Mouse (Mus musculus) left cerebral cortex, postnatal 4 days (tissue): ENCODE measurements around the gene Jkamp. TPM values are rescaled to one million over a fixed set of nuclear protein-coding genes. Genes with fewer than 3 reads are reported as not detected.
A peak's percentile ranks its signal among the peaks of the same experiment; 100 is the strongest.
"Not testable (repeated sequence)": the region's sequence is repeated elsewhere in the genome, so short reads cannot be mapped to it uniquely, and the experiment has no call there.

ENCODE experiments used
- DNase-seq: peaks from one replicate; pipeline ENCODE4 v3.0.0-alpha.2; 2022
- intact Hi-C: fragments of 180-260 bp; cut with DNase I; formaldehyde crosslinking; loops from one replicate; pipeline ENCODE4 v1.15.1; 2025
- total RNA-seq, 2 experiments: library from RNA; stranded (reverse); gene quantifications; 2 replicates each; pipeline ENCODE4 v1.2.3; 2021

Jkamp gene
- 10 to 100 TPM; 58.5 to 64.0 TPM for total RNA-seq

GRCm38 (mm10) chr12:72085329-72086165 is at the start of gene Jkamp, which contains the start of gene L3hypdh:
Gene Jkamp (plus strand): TSS chr12:72085589.
Gene L3hypdh (minus strand): TSS chr12:72085439.
- intact Hi-C loops = no loop called here
- DNase-seq = peak; percentile 100

GRCm38 (mm10) chr12:72036097-72036661 is 49.2 kb upstream of the Jkamp start:
- no peak for DNase-seq
- intact Hi-C loops = no loop called here

- intact Hi-C loops = no loop called here
Observed at GRCm38 (mm10) chr12:72037049-72037448, 48.3 kb upstream of the Jkamp start.

GRCm38 (mm10) chr12:72038866-72039265 is 46.5 kb upstream of the Jkamp start:
- intact Hi-C loops = no loop called here
- DNase-seq = no peak

More at GRCm38 (mm10) chr12:72037049-72037448, 48.3 kb upstream of the Jkamp start:
- no peak for DNase-seq

GRCm38 (mm10) chr12:72039501-72039900 is 45.9 kb upstream of the Jkamp start:
- intact Hi-C loops = no loop called here
- DNase-seq = no peak

- DNase-seq = no peak
- intact Hi-C loops = no loop called here
Observed at GRCm38 (mm10) chr12:72041238-72041637, 44.2 kb upstream of the Jkamp start.

- no peak for DNase-seq
- intact Hi-C loops = loop anchor here (2.0 to 5.0 kb wide), 2 partner anchors 279 to 730 kb away; no protein-coding TSS in a partner anchor
Observed at GRCm38 (mm10) chr12:72047513-72047912, 37.9 kb upstream of the Jkamp start.

GRCm38 (mm10) chr12:72050156-72050555 is 35.2 kb upstream of the Jkamp start:
- DNase-seq, intact Hi-C loops: not testable (repeated sequence)

- no peak for DNase-seq
Observed at GRCm38 (mm10) chr12:72050821-72051220, 34.6 kb upstream of the Jkamp start.

GRCm38 (mm10) chr12:72052571-72052970 is 32.8 kb upstream of the Jkamp start:
- intact Hi-C loops = no loop called here
- DNase-seq = no peak

More at GRCm38 (mm10) chr12:72050821-72051220, 34.6 kb upstream of the Jkamp start:
- intact Hi-C loops = no loop called here

- DNase-seq = no peak
- intact Hi-C loops = no loop called here
Observed at GRCm38 (mm10) chr12:72053303-72053702, 32.1 kb upstream of the Jkamp start.

- intact Hi-C loops = no loop called here
- DNase-seq = no peak
Observed at GRCm38 (mm10) chr12:72053851-72054250, 31.5 kb upstream of the Jkamp start.

- no peak for DNase-seq
- intact Hi-C loops = no loop called here
Observed at GRCm38 (mm10) chr12:72057780-72058179, 27.6 kb upstream of the Jkamp start.

- no peak for DNase-seq
- intact Hi-C loops = no loop called here
Observed at GRCm38 (mm10) chr12:72069626-72070326, 15.6 kb upstream of the Jkamp start.

- DNase-seq = peak; percentile 86
- intact Hi-C loops = no loop called here
Observed at GRCm38 (mm10) chr12:72070327-72071269, 14.8 kb upstream of the Jkamp start, which contains the start of gene Gpr135. Gene Gpr135 (minus strand): TSS chr12:72071125.

- intact Hi-C loops = no loop called here
- DNase-seq = no peak
Observed at GRCm38 (mm10) chr12:72078248-72078647, 7.1 kb upstream of the Jkamp start.

GRCm38 (mm10) chr12:72081961-72082360 is 3.4 kb upstream of the Jkamp start:
- intact Hi-C loops = no loop called here
- DNase-seq = no peak

GRCm38 (mm10) chr12:72082370-72082769 is 3.0 kb upstream of the Jkamp start:
- DNase-seq = peak; percentile 8
- intact Hi-C loops = no loop called here

- DNase-seq = no peak
- intact Hi-C loops = no loop called here
Observed at GRCm38 (mm10) chr12:72083265-72083664, 2.1 kb upstream of the Jkamp start.
